Mouse (Mus musculus): ENCODE measurements around the gene Map3k5. TPM values are rescaled to one million over a fixed set of nuclear protein-coding genes. Genes with fewer than 3 reads are reported as not detected.

Map3k5 gene
- total RNA-seq, 2 experiments from 2014 or later, result 22.6 to 23.5 TPM

DNA sequence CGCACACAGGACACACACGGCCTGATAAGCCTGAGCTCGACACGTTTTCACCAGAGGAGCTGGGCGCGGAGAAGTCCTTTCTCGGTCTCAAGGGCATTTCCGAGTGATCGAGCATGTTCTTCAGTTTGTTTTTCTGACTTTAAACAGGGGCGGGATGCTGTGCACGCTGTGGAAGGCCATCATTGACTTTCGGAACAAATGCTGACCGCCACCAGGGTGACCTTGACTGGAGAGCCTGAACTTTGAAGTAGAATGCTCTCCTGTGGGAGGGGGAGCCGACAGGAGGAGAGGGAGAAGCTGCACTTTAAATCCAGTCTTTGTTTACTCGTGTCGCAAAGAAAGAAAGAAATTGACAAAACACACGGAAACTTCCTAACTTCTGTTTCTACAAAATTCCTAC, 207.1 kb downstream of the Map3k5 start:
- DNase-seq (ENCODE audit: extremely low spot score in 1 of 2, low spot score in 1 of 2), result no peak

- DNase-seq (ENCODE audit: extremely low spot score in 1 of 2, low spot score in 1 of 2), result peak in 1 of 2 experiments; percentile 15
These were observed 214.0 kb downstream of the Map3k5 start, which contains the start of gene Map7 for GRCm38 (mm10) chr10:20148130-20148772. Map7 (plus strand) TSS chr10:20148471.

- DNase-seq (ENCODE audit: extremely low spot score in 1 of 2, low spot score in 1 of 2), result peak; percentile 29 to 44
These were observed 214.5 kb downstream of the Map3k5 start for GRCm38 (mm10) chr10:20148773-20149120.

DNA sequence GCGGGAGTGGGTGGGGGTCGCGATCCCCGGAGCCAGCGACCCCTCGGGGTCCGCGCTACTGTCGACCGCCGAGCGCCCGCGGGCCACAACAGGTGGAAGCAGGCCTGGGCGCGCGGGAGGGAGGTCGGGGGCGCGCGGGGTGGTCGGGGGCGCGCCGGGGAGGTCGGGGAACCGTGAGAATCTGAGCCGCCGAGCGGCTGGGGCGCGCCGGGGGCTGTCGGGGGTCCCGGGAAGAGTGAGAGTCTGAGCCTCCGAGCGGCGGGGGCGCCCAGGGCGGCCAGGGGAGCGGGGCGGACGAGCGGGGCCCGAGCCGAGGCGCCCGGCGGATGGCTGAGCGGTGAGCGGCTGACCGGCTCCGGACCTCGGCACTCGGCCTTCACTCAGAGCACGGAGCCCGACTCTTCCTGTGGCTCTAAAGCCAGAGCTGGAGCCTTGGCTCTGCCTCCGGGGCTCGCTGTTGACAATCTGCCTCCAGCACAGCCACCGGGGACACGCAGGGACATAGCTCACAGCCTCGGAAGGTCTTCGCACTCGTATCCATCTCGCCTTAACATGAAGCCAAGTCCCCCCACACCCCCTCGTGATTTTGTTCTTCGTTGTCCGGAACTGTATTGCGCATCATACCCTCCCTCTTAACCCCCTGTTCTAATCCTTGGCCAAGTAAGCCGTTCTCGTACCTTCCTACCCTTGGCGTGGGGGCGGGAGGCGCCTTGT, 215.0 kb downstream of the Map3k5 start:
- peak; percentile 36 to 39 for DNase-seq (ENCODE audit: extremely low spot score in 1 of 2, low spot score in 1 of 2)

DNA sequence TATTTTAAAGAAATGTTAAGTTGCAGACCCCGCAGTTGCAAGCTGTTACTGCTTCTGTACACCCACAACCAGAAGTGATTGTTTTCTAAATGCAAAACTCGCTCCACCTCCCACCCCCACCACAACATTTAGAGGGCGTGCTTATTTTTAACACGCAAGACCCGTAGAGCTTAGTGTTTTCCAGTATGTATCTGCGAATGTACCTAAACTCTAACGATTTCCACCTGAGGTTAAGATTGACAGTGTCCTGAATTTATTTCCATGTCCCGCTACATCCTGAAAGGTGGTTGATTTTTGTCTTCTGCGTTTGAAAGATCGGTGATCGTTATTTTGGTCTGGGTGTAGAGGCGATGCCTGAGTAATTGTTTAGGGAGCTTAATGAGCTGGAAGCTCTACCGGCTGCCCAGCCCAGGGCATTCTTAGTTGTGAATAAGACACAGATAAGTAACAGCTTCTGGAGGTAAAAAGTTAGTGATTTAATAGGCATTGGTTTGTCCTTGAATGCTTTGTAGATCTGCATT, 215.6 kb downstream of the Map3k5 start:
- DNase-seq (ENCODE audit: extremely low spot score in 1 of 2, low spot score in 1 of 2), result no peak

GRCm38 (mm10) chr10:20152131-20152530, 217.9 kb downstream of the Map3k5 start:
- no peak for DNase-seq (ENCODE audit: extremely low spot score in 1 of 2, low spot score in 1 of 2)

- DNase-seq (ENCODE audit: extremely low spot score in 1 of 2, low spot score in 1 of 2), result no peak
These were observed 219.2 kb downstream of the Map3k5 start for GRCm38 (mm10) chr10:20153507-20153906.

GRCm38 (mm10) chr10:20155401-20155800, 221.1 kb downstream of the Map3k5 start:
- DNase-seq (ENCODE audit: extremely low spot score in 1 of 2, low spot score in 1 of 2), result no peak

- no peak for DNase-seq (ENCODE audit: extremely low spot score in 1 of 2, low spot score in 1 of 2)
These were observed 222.9 kb downstream of the Map3k5 start for GRCm38 (mm10) chr10:20157021-20157726.

DNA sequence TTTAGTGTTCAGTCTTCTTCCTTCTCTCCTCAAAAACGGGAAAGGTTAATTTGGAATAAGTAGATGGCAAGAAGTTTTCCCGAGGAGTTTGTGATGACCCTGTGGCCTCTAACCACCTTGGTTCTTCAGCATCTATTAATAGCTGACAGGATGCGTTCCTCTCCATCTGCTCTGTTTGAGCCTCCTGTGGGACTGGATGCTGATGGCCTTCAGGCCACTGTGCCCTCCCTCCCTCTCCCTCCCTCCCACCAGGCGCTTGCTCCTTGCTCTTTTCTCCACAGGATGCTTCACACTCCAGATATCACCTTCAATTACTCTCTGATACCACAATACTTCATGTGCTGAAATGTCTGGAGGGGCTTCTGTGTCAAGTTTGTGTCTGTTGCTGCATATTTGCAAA, 224.5 kb downstream of the Map3k5 start:
- no peak for DNase-seq (ENCODE audit: extremely low spot score in 1 of 2, low spot score in 1 of 2)

DNA sequence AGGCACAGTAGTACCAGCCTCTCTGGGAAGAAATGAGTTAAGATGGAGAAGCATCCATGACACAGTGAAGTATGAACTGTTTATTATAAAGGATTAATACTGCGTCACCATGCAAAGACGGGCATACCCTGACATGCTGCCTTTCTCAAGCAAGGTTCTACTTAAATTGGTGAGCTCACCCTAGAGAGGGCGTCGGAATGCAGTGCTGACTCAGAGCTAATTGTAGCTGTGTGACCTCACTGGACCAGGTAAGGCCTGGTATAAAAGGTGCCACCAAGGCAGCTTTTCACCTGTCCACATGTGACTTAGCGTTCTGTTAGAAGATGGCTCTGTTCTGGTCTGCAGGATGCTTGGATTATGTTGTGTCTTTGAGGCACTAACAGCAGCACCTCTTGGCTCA, 225.0 kb downstream of the Map3k5 start:
- no peak for DNase-seq (ENCODE audit: extremely low spot score in 1 of 2, low spot score in 1 of 2)

- DNase-seq (ENCODE audit: extremely low spot score in 1 of 2, low spot score in 1 of 2), result no peak
These were observed 226.6 kb downstream of the Map3k5 start for GRCm38 (mm10) chr10:20160914-20161313.

DNA sequence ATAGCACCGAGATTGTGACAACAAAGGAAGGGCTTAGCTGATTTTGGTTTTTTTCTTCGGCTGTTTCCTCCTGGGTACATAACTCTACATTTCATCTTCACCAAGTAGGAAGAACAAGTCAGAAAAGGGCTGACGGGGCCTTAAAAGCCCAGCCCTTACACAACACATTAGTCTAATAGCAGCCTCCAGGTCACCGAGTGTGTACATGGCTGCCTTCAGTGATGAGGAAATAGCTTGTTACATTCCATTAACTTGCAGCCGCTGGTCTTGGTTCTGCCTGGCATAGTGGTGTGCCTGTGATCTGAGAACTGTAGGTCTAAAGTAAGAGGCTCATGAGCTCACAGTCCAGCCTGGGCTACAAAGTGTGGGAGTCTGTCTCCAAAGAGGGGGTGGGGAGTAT, 230.5 kb downstream of the Map3k5 start:
- DNase-seq (ENCODE audit: extremely low spot score in 1 of 2, low spot score in 1 of 2), result no peak

DNA sequence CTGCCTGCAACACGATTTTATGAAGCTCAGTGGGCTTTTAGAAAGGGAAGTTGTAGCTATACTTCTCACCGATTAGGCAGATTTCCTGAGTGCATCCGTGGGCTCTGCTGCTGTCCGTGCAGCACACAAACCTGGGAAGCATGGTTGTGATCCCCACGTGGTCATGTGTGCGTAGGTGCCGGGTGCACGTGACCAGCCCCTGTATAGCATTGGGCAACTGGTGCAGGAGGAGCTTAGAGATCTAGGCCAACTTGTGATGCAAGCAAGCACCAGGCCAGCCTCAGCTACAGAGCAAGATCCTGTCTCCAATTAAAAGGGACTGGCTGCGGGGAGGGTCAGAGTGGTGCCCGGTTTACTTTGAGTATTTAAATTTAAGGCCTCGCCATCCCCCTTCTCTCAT, 232.5 kb downstream of the Map3k5 start:
- no peak for DNase-seq (ENCODE audit: extremely low spot score in 1 of 2, low spot score in 1 of 2)

DNA sequence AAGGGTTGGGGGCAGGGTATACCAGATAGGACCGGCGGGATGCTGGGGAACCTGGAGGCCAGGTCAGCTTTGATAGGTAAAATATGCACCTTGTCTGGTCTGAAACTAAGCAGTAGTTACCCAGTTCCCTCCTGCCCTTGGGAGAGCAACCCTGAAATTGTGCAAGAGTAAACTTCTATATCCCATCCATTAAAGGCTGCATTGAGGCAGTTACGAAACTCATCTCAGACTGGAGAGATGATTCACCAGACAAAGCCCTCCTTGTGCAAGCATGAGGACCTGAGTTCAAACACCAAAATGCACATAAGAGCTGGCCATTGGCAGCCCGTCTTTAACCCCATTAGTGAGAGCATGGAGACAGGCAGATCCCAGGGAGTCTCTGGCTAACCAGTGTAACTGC, 233.2 kb downstream of the Map3k5 start:
- no peak for DNase-seq (ENCODE audit: extremely low spot score in 1 of 2, low spot score in 1 of 2)

DNA sequence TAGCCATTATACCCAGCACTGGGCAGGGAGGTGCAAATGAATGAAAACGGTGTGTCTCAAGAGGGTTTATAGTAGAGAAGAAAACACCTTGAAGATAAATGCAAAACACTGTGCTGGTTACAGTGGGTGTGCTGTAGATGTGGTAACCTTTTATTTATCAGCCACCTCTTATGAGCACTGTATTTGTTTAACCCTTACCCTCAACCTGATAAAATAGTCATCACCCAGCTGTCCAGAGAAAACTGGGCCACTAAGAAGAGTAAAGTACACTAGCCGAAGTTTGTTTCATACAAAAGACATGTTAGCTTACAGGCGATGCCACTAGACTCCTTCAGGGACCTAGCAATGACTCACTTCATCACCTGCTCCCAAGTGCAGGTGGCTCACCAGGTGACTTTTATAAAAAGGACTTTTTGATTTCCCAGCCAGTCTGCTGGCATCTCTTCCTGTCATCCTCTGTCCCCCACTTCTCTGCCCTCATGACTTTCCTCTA, 235.0 kb downstream of the Map3k5 start:
- no peak for DNase-seq (ENCODE audit: extremely low spot score in 1 of 2, low spot score in 1 of 2)

DNA sequence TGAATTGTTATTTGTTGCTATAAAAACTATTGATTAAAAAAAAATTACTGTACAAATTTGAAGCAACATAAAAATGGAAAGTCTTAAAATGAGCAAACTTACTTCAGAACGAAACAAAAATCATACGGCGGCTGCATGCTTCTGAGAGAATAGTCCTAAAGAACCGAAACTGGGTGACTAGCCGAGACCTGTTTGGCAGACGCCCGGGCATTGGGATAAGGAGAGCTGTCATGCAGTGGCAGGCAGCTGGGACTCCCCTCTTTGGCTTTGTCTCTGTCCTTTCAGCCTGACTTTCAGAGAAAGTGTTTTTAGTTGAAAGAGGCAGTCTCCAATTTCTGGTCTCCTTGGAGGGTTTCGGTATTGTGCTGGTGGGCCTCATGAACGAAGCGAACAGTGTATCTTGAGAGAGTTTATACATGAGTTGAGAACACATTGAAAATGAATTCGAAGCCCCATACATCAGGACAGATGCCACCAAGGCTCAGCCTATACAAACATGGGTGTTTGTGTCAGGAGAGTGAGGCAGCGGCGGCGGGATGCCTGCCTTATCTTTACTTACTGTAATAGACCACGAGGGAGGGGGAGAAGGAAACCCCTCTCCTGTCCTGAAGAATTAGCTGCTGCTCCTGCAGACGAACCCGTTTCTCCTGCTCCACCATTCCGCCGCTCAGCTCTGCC, 235.8 kb downstream of the Map3k5 start:
- DNase-seq (ENCODE audit: extremely low spot score in 1 of 2, low spot score in 1 of 2), result no peak

DNA sequence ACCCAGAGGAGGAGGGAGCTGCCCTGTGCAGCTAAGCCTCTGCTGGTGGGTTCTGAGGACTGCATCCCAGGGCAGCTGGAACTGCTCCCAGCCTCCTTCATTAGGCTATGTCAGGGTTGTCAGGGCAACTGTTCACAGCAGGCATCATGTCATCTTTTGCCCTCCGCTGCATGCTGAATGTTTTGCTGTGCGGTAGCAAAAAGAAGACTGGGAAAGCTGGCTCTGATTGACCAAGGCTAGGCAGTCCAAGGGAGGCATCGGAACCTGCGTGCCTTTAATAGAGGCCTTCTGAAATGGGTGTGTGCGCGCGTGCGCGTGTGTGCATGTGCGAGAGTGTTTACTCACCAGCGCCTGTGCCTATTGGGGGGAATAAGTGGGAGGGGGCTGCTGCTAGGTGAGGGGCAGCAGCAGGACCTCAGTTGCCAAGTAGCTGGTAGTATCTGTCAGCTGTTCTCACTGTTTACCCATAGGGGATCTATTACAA, 236.4 kb downstream of the Map3k5 start:
- peak; percentile 65 to 69 for DNase-seq (ENCODE audit: extremely low spot score in 1 of 2, low spot score in 1 of 2)

DNA sequence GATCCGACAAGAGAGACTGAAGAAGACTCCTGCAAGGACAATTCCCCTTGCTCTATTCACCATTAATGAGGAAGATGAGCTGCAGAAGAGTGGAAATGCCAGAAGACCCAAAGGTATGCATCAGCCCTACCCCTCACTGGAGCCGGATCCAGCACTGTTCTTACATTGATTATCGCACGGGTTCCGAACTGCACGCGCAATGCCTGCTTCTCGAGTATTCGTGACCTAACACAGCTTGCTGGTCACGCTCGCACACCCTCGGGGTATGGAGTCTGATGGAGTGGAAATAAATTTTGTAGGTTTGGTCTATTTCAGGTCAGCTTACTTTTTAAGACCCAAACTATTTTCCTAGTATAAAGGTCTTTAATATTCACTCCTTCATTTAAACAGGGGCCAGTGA, 236.9 kb downstream of the Map3k5 start:
- DNase-seq (ENCODE audit: extremely low spot score in 1 of 2, low spot score in 1 of 2), result peak; percentile 24 to 29

GRCm38 (mm10) chr10:20171756-20172155, 237.5 kb downstream of the Map3k5 start:
- DNase-seq (ENCODE audit: extremely low spot score in 1 of 2, low spot score in 1 of 2), result peak; percentile 20 to 29
